Mouse (Mus musculus) ES-Bruce4 (cell line): ENCODE measurements at regions not wholly inside any gene's neighbourhood (a gene's known extent, or its start where the extent isn't known, plus 50 kb on each side); places are given as distances from the start of the nearest gene placed in this dataset.

Source experiments
- H3K27ac ChIP-seq: 2 replicates; pipeline ENCODE4 v1.5.1; 2012; ENCODE audit warnings: low read length, inconsistent platforms; ENCODE audit not compliant: insufficient read depth
- H3K27me3 ChIP-seq: 2 replicates; pipeline ENCODE4 v1.6.1; 2012; ENCODE audit warnings: mild to moderate bottlenecking, low read length, inconsistent platforms; ENCODE audit not compliant: control insufficient read depth, poor library complexity, insufficient read depth, severe bottlenecking
- H3K36me3 ChIP-seq: 2 replicates; pipeline ENCODE4 v1.6.1; 2012; ENCODE audit warnings: inconsistent platforms, mild to moderate bottlenecking, low read length, moderate library complexity; ENCODE audit not compliant: control insufficient read depth, poor library complexity, insufficient read depth, severe bottlenecking
- H3K4me1 ChIP-seq: one replicate; pipeline ENCODE4 v1.8.1; 2011; ENCODE audit warnings: low read length; ENCODE audit not compliant: control insufficient read depth, insufficient read depth
- H3K4me3 ChIP-seq: 2 replicates; pipeline ENCODE4 v1.5.1; 2011; ENCODE audit warnings: low read depth, mild to moderate bottlenecking, low read length
- H3K9ac ChIP-seq: 2 replicates; pipeline ENCODE4 v1.6.1; 2012; ENCODE audit warnings: low read depth, mild to moderate bottlenecking, inconsistent platforms; ENCODE audit not compliant: poor library complexity, severe bottlenecking
- H3K9me3 ChIP-seq: replicated peaks from 2 replicates; pipeline ENCODE4 v1.6.1; 2012; ENCODE audit warnings: mild to moderate bottlenecking, low read length, inconsistent platforms; ENCODE audit not compliant: control insufficient read depth, poor library complexity, insufficient read depth, severe bottlenecking
- CTCF ChIP-seq: IDR thresholded peaks from one replicate; pipeline ENCODE4 v1.8.1; 2011; ENCODE audit warnings: low read depth, low read length
- EP300 ChIP-seq: IDR thresholded peaks from 2 replicates; pipeline ENCODE4 v1.6.1; 2011; ENCODE audit warnings: low read depth, low read length; ENCODE audit not compliant: insufficient read depth
- POLR2A ChIP-seq: IDR thresholded peaks from one replicate; pipeline ENCODE4 v1.8.1; 2011; ENCODE audit warnings: low read length; ENCODE audit not compliant: insufficient read depth

GRCm38 (mm10) chr8:89307601-89308000, 263.6 kb upstream of the Sall1 start:
- no peaks in the 10 kb centered on the region for H3K36me3 ChIP-seq
- no peak overlapping the region for H3K9ac ChIP-seq
- H3K9me3 ChIP-seq: no peaks in the 10 kb centered on the region
- no peaks in the 10 kb centered on the region for H3K4me1 ChIP-seq
- H3K27ac ChIP-seq: no peak overlapping the region
- no peaks in the 10 kb centered on the region; the same call in 1 of the 2 replicates for H3K27me3 ChIP-seq
- no peak for TF ChIP-seq EP300
- TF ChIP-seq POLR2A: no peak
- TF ChIP-seq CTCF: no peak
- no peak overlapping the region for H3K4me3 ChIP-seq

- Histone ChIP-seq H3K27ac (no peak overlapping the region), H3K9me3 (no peaks in the 10 kb centered on the region), H3K27me3 (no peaks in the 10 kb centered on the region; the same call in 1 of the 2 replicates), H3K4me3 (no peak overlapping the region), H3K4me1 (no peaks in the 10 kb centered on the region), H3K36me3 (no peaks in the 10 kb centered on the region), H3K9ac (no peak overlapping the region)
- TF ChIP-seq EP300 (no peak), CTCF (no peak)
Observed at GRCm38 (mm10) chr8:89307085-89307484, 263.1 kb upstream of the Sall1 start.

- no peak overlapping the region for H3K27ac ChIP-seq
- TF ChIP-seq CTCF (no peak), POLR2A (no peak), EP300 (no peak)
- H3K9me3 ChIP-seq: no peaks in the 10 kb centered on the region
- no peak overlapping the region for H3K4me3 ChIP-seq
- H3K4me1 ChIP-seq: no peaks in the 10 kb centered on the region
- H3K36me3 ChIP-seq: no peaks in the 10 kb centered on the region
- no peaks in the 10 kb centered on the region; the same call in 1 of the 2 replicates for H3K27me3 ChIP-seq
- H3K9ac ChIP-seq: no peak overlapping the region
Observed at GRCm38 (mm10) chr8:89304116-89304515, 260.2 kb upstream of the Sall1 start.

- no peaks in the 10 kb centered on the region for H3K9me3 ChIP-seq
- no peak overlapping the region for H3K9ac ChIP-seq
- H3K4me1 ChIP-seq: no peaks in the 10 kb centered on the region
- no peak for TF ChIP-seq POLR2A
- TF ChIP-seq CTCF: no peak
- no peak for TF ChIP-seq EP300
- no peaks in the 10 kb centered on the region for H3K36me3 ChIP-seq
- H3K27ac ChIP-seq: no peak overlapping the region
- no peaks in the 10 kb centered on the region; the same call in 1 of the 2 replicates for H3K27me3 ChIP-seq
- H3K4me3 ChIP-seq: no peak overlapping the region
Observed at GRCm38 (mm10) chr8:89303326-89303725, 259.4 kb upstream of the Sall1 start.

GRCm38 (mm10) chr8:89299637-89300036, 255.7 kb upstream of the Sall1 start:
- Histone ChIP-seq H3K4me3 (no peak overlapping the region), H3K36me3 (no peaks in the 10 kb centered on the region), H3K27me3 (no peaks in the 10 kb centered on the region; the same call in 1 of the 2 replicates), H3K4me1 (no peaks in the 10 kb centered on the region), H3K27ac (no peak overlapping the region), H3K9me3 (0 out of 2 replicates have a peak, but pooled peaks cover 7% of the 10 kb centered on the region), H3K9ac (no peak overlapping the region)
- no peak for TF ChIP-seq CTCF
- no peak for TF ChIP-seq EP300
- TF ChIP-seq POLR2A: no peak

- Histone ChIP-seq H3K4me1 (no peaks in the 10 kb centered on the region), H3K36me3 (no peaks in the 10 kb centered on the region), H3K9me3 (peaks cover 7% of the 10 kb centered on the region; the same call in 1 of the 2 replicates), H3K9ac (no peak overlapping the region), H3K27ac (no peak overlapping the region), H3K27me3 (no peaks in the 10 kb centered on the region; the same call in 1 of the 2 replicates), H3K4me3 (no peak overlapping the region)
- TF ChIP-seq CTCF: no peak
- no peak for TF ChIP-seq POLR2A
- TF ChIP-seq EP300: no peak
Observed at GRCm38 (mm10) chr8:89295686-89296085, 251.7 kb upstream of the Sall1 start.
